Mouse (Mus musculus): ENCODE results near the gene Tmem255b. TPM values are rescaled to one million over a fixed set of nuclear protein-coding genes. Genes with fewer than 3 reads are reported as not detected.

The Tmem255b gene
- total RNA-seq, 2 experiments from 2014 or later = 5.4 to 6.7 TPM

- DNase-seq = no peak
These were observed 11.5 kb downstream of the Tmem255b start for GRCm38 (mm10) chr8:13446456-13446855.

- DNase-seq = peak in 1 of 2 experiments; percentile 42
These were observed 13.2 kb downstream of the Tmem255b start for GRCm38 (mm10) chr8:13448145-13448544.

GRCm38 (mm10) chr8:13451747-13452277 is 16.8 kb downstream of the Tmem255b start:
- no peak for DNase-seq

- no peak for DNase-seq
These were observed 19.5 kb downstream of the Tmem255b start for GRCm38 (mm10) chr8:13454341-13455113.

- peak; percentile 71 to 83 for DNase-seq
These were observed 20.3 kb downstream of the Tmem255b start for GRCm38 (mm10) chr8:13455295-13455694.

GRCm38 (mm10) chr8:13459431-13459830 is 24.4 kb downstream of the Tmem255b start:
- DNase-seq = peak; percentile 33 to 48

- DNase-seq = peak in 1 of 2 experiments; percentile 23
These were observed 26.2 kb downstream of the Tmem255b start for GRCm38 (mm10) chr8:13461085-13461765.

GRCm38 (mm10) chr8:13461843-13462242 is 26.9 kb downstream of the Tmem255b start:
- peak; percentile 74 to 89 for DNase-seq

GRCm38 (mm10) chr8:13462392-13462791 is 27.4 kb downstream of the Tmem255b start:
- peak; percentile 73 to 78 for DNase-seq

- DNase-seq = no peak
These were observed 30.3 kb downstream of the Tmem255b start for GRCm38 (mm10) chr8:13465324-13465723.

GRCm38 (mm10) chr8:13466989-13467388 is 32.0 kb downstream of the Tmem255b start:
- no peak for DNase-seq

GRCm38 (mm10) chr8:13468737-13469136 is 33.7 kb downstream of the Tmem255b start:
- DNase-seq = no peak

GRCm38 (mm10) chr8:13471484-13471883 is 36.5 kb downstream of the Tmem255b start:
- no peak for DNase-seq

GRCm38 (mm10) chr8:13472284-13472683 is 37.3 kb downstream of the Tmem255b start:
- peak; percentile 70 to 73 for DNase-seq

- no peak for DNase-seq
These were observed 40.9 kb downstream of the Tmem255b start for GRCm38 (mm10) chr8:13475892-13476291.

GRCm38 (mm10) chr8:13481089-13481554 is 46.1 kb downstream of the Tmem255b start:
- peak; percentile 77 to 78 for DNase-seq

GRCm38 (mm10) chr8:13481596-13481995 is 46.6 kb downstream of the Tmem255b start:
- peak; percentile 47 to 62 for DNase-seq

- DNase-seq = no peak
These were observed 47.3 kb downstream of the Tmem255b start for GRCm38 (mm10) chr8:13482101-13482801.

- no peak for DNase-seq
These were observed 48.2 kb downstream of the Tmem255b start for GRCm38 (mm10) chr8:13483191-13483590.

GRCm38 (mm10) chr8:13489351-13489750 is 54.4 kb downstream of the Tmem255b start:
- DNase-seq = no peak

- DNase-seq = peak; percentile 62 to 80
These were observed 55.3 kb downstream of the Tmem255b start for GRCm38 (mm10) chr8:13489986-13490910.
